Mouse (Mus musculus) cerebellum, adult 2 months (tissue): ENCODE measurements at regions not wholly inside any gene's neighbourhood (a gene's known extent, or its start where the extent isn't known, plus 50 kb on each side); places are given as distances from the start of the nearest gene placed in this dataset.

Source experiments
- DNase-seq, 2 experiments: peaks; one replicate each; pipeline ENCODE4 v3.0.0; 2021
- H3K27ac ChIP-seq: fragments of 200-500 bp; 2 replicates; pipeline ENCODE4 v1.5.1; 2012; ENCODE audit warnings: low read length, control low read depth, inconsistent platforms; ENCODE audit not compliant: insufficient read depth
- H3K27me3 ChIP-seq: fragments of 200-500 bp; 2 replicates; pipeline ENCODE4 v1.6.1; 2012; ENCODE audit warnings: inconsistent platforms, mild to moderate bottlenecking, low read length, moderate library complexity; ENCODE audit not compliant: control insufficient read depth, insufficient read depth
- H3K4me1 ChIP-seq: fragments of 200-500 bp; 2 replicates; pipeline ENCODE4 v1.6.1; 2011; ENCODE audit warnings: low read length; ENCODE audit not compliant: control insufficient read depth, insufficient read depth
- H3K4me3 ChIP-seq: fragments of 200-500 bp; replicated peaks from 2 replicates; pipeline ENCODE3; 2011; ENCODE audit warnings: mild to moderate bottlenecking, low read depth, low read length, control low read depth; ENCODE audit not compliant: insufficient read depth
- CTCF ChIP-seq: fragments of 200-500 bp; IDR thresholded peaks from 2 replicates; pipeline ENCODE4 v1.5.1; 2011; ENCODE audit warnings: low read depth, mild to moderate bottlenecking, control low read depth, low read length, moderate library complexity, borderline replicate concordance; ENCODE audit not compliant: insufficient read depth
- POLR2A ChIP-seq: fragments of 200-500 bp; IDR thresholded peaks from 2 replicates; pipeline ENCODE4 v1.6.1; 2011; ENCODE audit warnings: low read length, control low read depth, borderline replicate concordance; ENCODE audit not compliant: insufficient read depth
- WGBS: fragments of 180-500 bp; shearing (Covaris S2); methylation state at CpG from one replicate; pipeline ENCODE4 v1.1.7; 2018; 5-methylcytosine and 5-hydroxymethylcytosine counted together

- Histone ChIP-seq H3K4me3 (no peak overlapping the region), H3K4me1 (no peaks in the 10 kb centered on the region), H3K27me3 (no peaks in the 10 kb centered on the region; the same call in 1 of the 2 replicates), H3K27ac (no peak overlapping the region)
- 94% methylated on average over 5 of the region's 5 CpGs for WGBS
- TF ChIP-seq CTCF (no peak), POLR2A (no peak)
- no peak for DNase-seq
Observed at GRCm38 (mm10) chr11:64726249-64726648, 252.6 kb upstream of the Elac2 start.

- Histone ChIP-seq H3K27ac (no peak overlapping the region), H3K27me3 (no peaks in the 10 kb centered on the region), H3K4me1 (no peaks in the 10 kb centered on the region), H3K4me3 (no peak overlapping the region)
- 79% methylated on average over 5 of the region's 5 CpGs for WGBS
- TF ChIP-seq POLR2A (no peak), CTCF (no peak)
- no peak for DNase-seq
Observed at GRCm38 (mm10) chr11:64727841-64728421, 250.9 kb upstream of the Elac2 start.

GRCm38 (mm10) chr11:64738948-64739347 is 239.9 kb upstream of the Elac2 start:
- WGBS: 85% methylated on average over 7 of the region's 7 CpGs
- no peaks in the 10 kb centered on the region for H3K27me3 ChIP-seq
- TF ChIP-seq POLR2A (no peak), CTCF (no peak)
- H3K4me3 ChIP-seq: no peak overlapping the region
- H3K27ac ChIP-seq: no peak overlapping the region
- no peak for DNase-seq
- H3K4me1 ChIP-seq: no peaks in the 10 kb centered on the region

GRCm38 (mm10) chr11:64743753-64744152 is 235.1 kb upstream of the Elac2 start:
- Histone ChIP-seq H3K4me1 (no peaks in the 10 kb centered on the region), H3K4me3 (no peak overlapping the region), H3K27ac (no peak overlapping the region), H3K27me3 (no peaks in the 10 kb centered on the region; the same call in 1 of the 2 replicates)
- DNase-seq: no peak
- no peak for TF ChIP-seq POLR2A
- TF ChIP-seq CTCF: no peak
- 72% methylated on average over 4 of the region's 4 CpGs for WGBS

- no peaks in the 10 kb centered on the region; the same call in 1 of the 2 replicates for H3K27me3 ChIP-seq
- WGBS: 85% methylated on average over 6 of the region's 6 CpGs
- no peak overlapping the region for H3K4me3 ChIP-seq
- DNase-seq: no peak
- H3K27ac ChIP-seq: no peak overlapping the region
- TF ChIP-seq POLR2A: no peak
- TF ChIP-seq CTCF: no peak
- no peaks in the 10 kb centered on the region for H3K4me1 ChIP-seq
Observed at GRCm38 (mm10) chr11:64746146-64746545, 232.7 kb upstream of the Elac2 start.

GRCm38 (mm10) chr11:64749976-64750375 is 228.9 kb upstream of the Elac2 start:
- no peak overlapping the region for H3K27ac ChIP-seq
- H3K4me1 ChIP-seq: peaks cover 3% of the 10 kb centered on the region; the same call in 1 of the 2 replicates
- H3K4me3 ChIP-seq: no peak overlapping the region
- TF ChIP-seq CTCF: no peak
- TF ChIP-seq POLR2A: no peak
- DNase-seq: no peak
- 59% methylated on average over 9 of the region's 9 CpGs for WGBS
- H3K27me3 ChIP-seq: no peaks in the 10 kb centered on the region; the same call in 1 of the 2 replicates

GRCm38 (mm10) chr11:64752299-64752698 is 226.5 kb upstream of the Elac2 start:
- DNase-seq: no peak
- TF ChIP-seq CTCF: no peak
- no peak for TF ChIP-seq POLR2A
- no peaks in the 10 kb centered on the region for H3K27me3 ChIP-seq
- 42% methylated on average over 3 of the region's 3 CpGs for WGBS
- H3K4me3 ChIP-seq: no peak overlapping the region
- peaks cover 3% of the 10 kb centered on the region; the same call in 1 of the 2 replicates for H3K4me1 ChIP-seq
- no peak overlapping the region for H3K27ac ChIP-seq

- 8% methylated on average over 7 of the region's 7 CpGs for WGBS
- DNase-seq: peak; percentile 14 to 49
- H3K4me3 ChIP-seq: no peak overlapping the region
- H3K27ac ChIP-seq: no peak overlapping the region
- no peaks in the 10 kb centered on the region for H3K27me3 ChIP-seq
- TF ChIP-seq CTCF (no peak), POLR2A (no peak)
- H3K4me1 ChIP-seq: peaks cover 3% of the 10 kb centered on the region; the same call in 1 of the 2 replicates
Observed at GRCm38 (mm10) chr11:64752816-64753215, 226.0 kb upstream of the Elac2 start.
